Mouse (Mus musculus): ENCODE measurements at regions not wholly inside any gene's neighbourhood (a gene's known extent, or its start where the extent isn't known, plus 50 kb on each side); places are given as distances from the start of the nearest gene placed in this dataset.

DNA sequence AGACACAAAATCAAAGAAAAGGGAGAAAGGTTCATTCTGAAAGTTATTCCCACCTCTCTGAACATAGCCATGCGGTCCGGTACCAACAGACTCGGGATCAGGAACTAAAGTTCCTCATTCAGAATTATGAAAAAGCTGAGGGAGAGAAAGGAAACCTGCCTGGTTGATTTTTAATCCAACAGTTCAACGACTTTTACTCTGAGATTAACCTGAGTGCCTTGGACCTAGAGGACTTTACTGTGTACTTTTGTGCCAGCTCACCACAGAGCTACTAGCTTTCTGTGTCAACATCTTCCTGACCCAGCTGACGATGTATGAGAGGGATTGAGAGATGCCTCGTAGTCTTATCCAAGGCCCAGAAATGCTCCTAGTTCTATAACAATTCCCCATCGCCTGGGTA is 92.5 kb upstream of the 2210010C04Rik start:
- TF ChIP-seq POLR2A (IDR thresholded peaks at IDR 0.05; ENCODE audit: low read depth, low read length): no peak
- no peak for TF ChIP-seq CTCF (IDR thresholded peaks at IDR 0.05; ENCODE audit: extremely low read depth, insufficient read length, insufficient replicate concordance, low read depth, low read length)
